11 mouse cellular contexts compared by ENCODE assay signal in genomic region chr15:87369836-87370235, GRCm38 (mm10).
DNase-seq lines count a peak whose midpoint lies in the region.
"Had no signal": no experiment of that assay in that cellular context is flagged by ENCODE, and none has a peak within 500 bp of the region (broad histone marks: within the 10 kb centered on the region; RNA-seq: fewer than 3 reads in every experiment).

No protein-coding gene starts in this region.

- peak; percentile 80 for DNase-seq in fat pad, adult 2 months (ENCODE audit: extremely low read depth, low read depth, low spot score)
- DNase-seq in gonadal fat pad, adult 2 months (ENCODE audit: low read depth) = peak; percentile 74
- no peak for DNase-seq in embryo, embryonic 9.5 days (ENCODE audit: extremely low spot score)
- DNase-seq in kidney, postnatal 10 days = no peak
- DNase-seq: adrenal gland, adult 2 months; adrenal gland, adult 8-10 months; adrenal gland, postnatal 10 days; adrenal gland, postnatal 14 days; adrenal gland, postnatal 25 days; adrenal gland, postnatal 36 days; B cell, adult 2 months had no signal

Comparison
In these comparisons a context has a peak if more than half of its experiments do, and no peak if none do; other contexts are left out.
1. DNase-seq: peak in fat pad, adult 2 months (single experiment) and gonadal fat pad, adult 2 months (single experiment); none in embryo, embryonic 9.5 days (single experiment) and kidney, postnatal 10 days (single experiment).